Mouse (Mus musculus) forebrain, embryonic 15.5 days (tissue): Measurements from ENCODE around the gene Hspa1l. TPM values are rescaled to one million over a fixed set of nuclear protein-coding genes. Genes with fewer than 3 reads are reported as not detected.
A peak's percentile ranks its signal among the peaks of the same experiment; 100 is the strongest.
"Not testable (repeated sequence)": the region's sequence is repeated elsewhere in the genome, so short reads cannot be mapped to it uniquely, and the experiment has no call there.

Experiments used
- ATAC-seq: fragments of 200-750 bp; cut with Nextera tagmentation; replicated peaks from 2 replicates; pipeline ENCODE4 v1.8.0; 2017; ENCODE audit warnings: mild to moderate bottlenecking, moderate TSS enrichment, moderate library complexity
- H3K27ac ChIP-seq: fragments of 300-500 bp; sonication (generic); replicated peaks from 2 replicates; pipeline ENCODE4 v1.5.1; 2015; ENCODE audit warnings: mild to moderate bottlenecking, inconsistent platforms
- H3K27me3 ChIP-seq: fragments of 300-500 bp; sonication (generic); 2 replicates; pipeline ENCODE4 v1.6.1; 2015; ENCODE audit warnings: inconsistent platforms
- H3K36me3 ChIP-seq: fragments of 300-500 bp; sonication (generic); 2 replicates; pipeline ENCODE4 v1.6.1; 2015; ENCODE audit warnings: mild to moderate bottlenecking, inconsistent platforms
- H3K4me1 ChIP-seq: fragments of 300-500 bp; sonication (generic); 2 replicates; pipeline ENCODE4 v1.6.1; 2015; ENCODE audit warnings: inconsistent platforms
- H3K4me2 ChIP-seq: fragments of 300-500 bp; sonication (generic); replicated peaks from 2 replicates; pipeline ENCODE4 v1.6.1; 2015; ENCODE audit warnings: mild to moderate bottlenecking, inconsistent platforms
- H3K4me3 ChIP-seq: fragments of 300-500 bp; sonication (generic); 2 replicates; pipeline ENCODE4 v1.5.1; 2015; ENCODE audit warnings: mild to moderate bottlenecking, inconsistent platforms
- H3K9ac ChIP-seq: fragments of 300-500 bp; sonication (generic); replicated peaks from 2 replicates; pipeline ENCODE4 v1.6.1; 2015; ENCODE audit warnings: mild to moderate bottlenecking, inconsistent platforms
- H3K9me3 ChIP-seq: fragments of 300-500 bp; sonication (generic); 2 replicates; pipeline ENCODE4 v1.6.1; 2016; ENCODE audit warnings: inconsistent platforms
- WGBS: fragments of 180-500 bp; shearing (Covaris S2); methylation state at CpG from one replicate; pipeline ENCODE4 v1.1.7; 2015; ENCODE audit warnings: mixed read lengths; 5-methylcytosine and 5-hydroxymethylcytosine counted together
- polyA plus RNA-seq: library from polyadenylated mRNA; unstranded; fragments of >200 nt; fragmentation: Nextera tagmentation; extraction: Ambion mirVana; gene quantifications from 2 replicates; pipeline ENCODE4 v1.2.1, GENCODE M21; 2015

Hspa1l gene
- polyA plus RNA-seq, 1 experiment from 2014 or later: 1.5 TPM

DNA sequence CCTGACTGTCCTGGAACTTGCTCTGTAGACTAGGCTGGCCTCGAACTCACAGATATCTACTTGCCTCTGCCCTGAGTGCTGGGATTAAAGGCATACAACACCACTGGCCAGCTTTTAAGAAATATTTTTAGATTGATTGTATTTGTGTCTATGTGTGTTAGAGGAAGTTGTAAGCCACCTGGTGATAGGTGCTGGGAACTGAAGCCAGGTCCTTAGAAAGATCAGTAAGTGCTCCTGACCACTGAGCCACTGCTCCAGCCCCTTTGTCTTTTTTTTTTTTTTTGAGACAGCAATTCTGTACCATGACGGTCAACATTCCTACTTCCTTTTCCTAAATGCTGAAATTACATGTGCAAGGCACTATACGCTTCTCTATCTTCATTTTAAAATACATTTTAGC is 19.2 kb upstream of the Hspa1l start:
- Histone ChIP-seq H3K9me3 (no peaks in the 10 kb centered on the region), H3K27ac (peak overlapping the region; percentile 89; the same call in 1 of the 2 replicates), H3K27me3 (peaks cover 16% of the 10 kb centered on the region), H3K9ac (no peak overlapping the region), H3K36me3 (peaks cover 15% of the 10 kb centered on the region), H3K4me2 (no peak overlapping the region), H3K4me1 (peaks cover 20% of the 10 kb centered on the region), H3K4me3 (no peak overlapping the region)
- WGBS: 88% methylated on average over 3 of the region's 3 CpGs
- no peak for ATAC-seq

DNA sequence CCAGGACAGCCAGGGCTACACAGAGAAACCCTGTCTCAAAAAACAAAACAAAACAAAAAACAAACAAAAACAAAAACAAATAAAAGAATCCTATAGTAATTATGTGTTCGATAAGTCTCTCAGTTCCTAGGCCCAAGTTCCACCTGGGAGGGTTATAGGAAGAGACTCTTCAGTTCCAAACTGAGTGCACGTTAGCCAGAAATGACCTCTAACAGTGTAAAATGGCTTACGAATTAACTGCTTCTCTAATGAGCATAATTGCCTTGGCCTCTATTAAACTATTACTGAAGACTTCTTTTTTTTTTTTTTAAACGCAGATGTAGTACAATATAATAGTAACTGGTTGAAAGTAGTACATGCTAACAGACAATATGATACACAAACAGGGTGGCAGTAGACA is 18.6 kb upstream of the Hspa1l start:
- H3K9ac ChIP-seq: no peak overlapping the region
- 82% methylated on average over 4 of the region's 4 CpGs for WGBS
- no peak overlapping the region for H3K4me2 ChIP-seq
- H3K4me3 ChIP-seq: no peak overlapping the region
- H3K9me3 ChIP-seq: no peaks in the 10 kb centered on the region
- ATAC-seq: no peak
- H3K27me3 ChIP-seq: peaks cover 16% of the 10 kb centered on the region
- H3K27ac ChIP-seq: no peak overlapping the region
- peaks cover 15% of the 10 kb centered on the region for H3K36me3 ChIP-seq
- H3K4me1 ChIP-seq: peaks cover 20% of the 10 kb centered on the region

DNA sequence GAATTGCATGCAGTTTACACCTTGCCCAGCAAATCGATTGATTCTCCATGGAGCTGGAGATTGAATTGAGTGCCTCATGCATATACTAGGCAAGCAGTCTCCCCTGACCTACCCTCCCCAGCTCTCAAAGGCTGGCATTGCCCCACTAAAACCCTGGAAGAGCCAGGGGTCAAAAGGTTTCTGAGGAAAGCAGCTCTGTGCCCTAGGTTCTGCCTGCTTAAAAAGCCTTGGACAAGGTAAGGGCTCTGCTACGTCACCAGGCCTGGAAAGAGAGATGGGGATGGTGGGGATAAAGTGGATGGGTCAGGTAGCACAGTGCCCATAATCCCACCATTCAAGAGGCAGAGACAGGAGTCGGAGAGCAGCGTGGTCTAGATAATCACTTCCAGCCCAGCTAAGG is 17.7 kb upstream of the Hspa1l start:
- H3K4me2 ChIP-seq: no peak overlapping the region
- peaks cover 9% of the 10 kb centered on the region for H3K36me3 ChIP-seq
- no peak overlapping the region for H3K4me3 ChIP-seq
- H3K27ac ChIP-seq: no peak overlapping the region
- H3K4me1 ChIP-seq: peaks cover 21% of the 10 kb centered on the region
- H3K27me3 ChIP-seq: peaks cover 16% of the 10 kb centered on the region
- no peak for ATAC-seq
- no peaks in the 10 kb centered on the region for H3K9me3 ChIP-seq
- H3K9ac ChIP-seq: no peak overlapping the region
- WGBS: 77% methylated on average over 4 of the region's 4 CpGs

DNA sequence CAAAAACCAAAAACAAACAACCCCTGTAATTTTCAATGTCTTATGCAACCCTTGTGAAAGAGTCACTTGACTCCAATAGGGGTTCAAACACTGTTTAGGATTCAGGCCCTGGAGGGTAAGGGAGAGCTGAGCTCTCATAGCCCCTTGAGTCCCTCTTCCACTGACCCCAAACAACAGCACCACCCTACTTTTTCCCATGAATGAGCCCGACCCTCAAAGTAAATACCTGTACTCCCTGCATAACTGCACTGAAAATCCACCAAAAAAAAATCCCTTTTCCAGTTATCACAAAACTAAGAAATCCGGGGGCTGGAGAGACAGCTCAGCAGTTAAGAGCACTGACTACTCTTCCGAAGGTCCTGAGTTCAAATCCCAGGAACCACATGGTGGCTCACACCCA is 16.6 kb upstream of the Hspa1l start:
- no peak for ATAC-seq
- H3K4me3 ChIP-seq: no peak overlapping the region
- no peak overlapping the region for H3K4me2 ChIP-seq
- H3K9me3 ChIP-seq: no peaks in the 10 kb centered on the region
- WGBS: 84% methylated on average over 3 of the region's 3 CpGs
- no peaks in the 10 kb centered on the region for H3K36me3 ChIP-seq
- H3K27ac ChIP-seq: no peak overlapping the region
- peaks cover 23% of the 10 kb centered on the region for H3K27me3 ChIP-seq
- no peak overlapping the region for H3K9ac ChIP-seq
- peaks cover 12% of the 10 kb centered on the region for H3K4me1 ChIP-seq

DNA sequence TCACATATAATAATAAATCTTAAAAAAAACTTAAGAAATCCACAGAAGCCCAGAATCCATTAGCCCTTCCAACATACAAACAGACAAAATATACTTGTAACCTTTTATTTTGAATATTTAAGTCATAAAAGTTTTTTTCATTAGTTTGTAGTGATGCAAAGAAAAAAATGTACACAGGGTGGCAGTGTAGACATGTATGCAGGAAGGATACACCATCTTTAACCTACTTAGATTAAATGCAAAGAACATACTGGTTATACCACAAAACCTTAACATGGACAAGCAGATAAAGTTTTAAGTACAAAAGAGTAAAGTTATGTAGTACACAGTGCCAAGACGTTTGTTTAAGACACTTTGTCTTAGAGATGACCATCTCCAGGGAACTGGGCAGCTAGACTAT is 16.2 kb upstream of the Hspa1l start:
- ATAC-seq: no peak
- Histone ChIP-seq H3K4me2 (no peak overlapping the region), H3K36me3 (no peaks in the 10 kb centered on the region), H3K9ac (no peak overlapping the region), H3K27ac (no peak overlapping the region), H3K4me1 (peaks cover 7% of the 10 kb centered on the region), H3K27me3 (peaks cover 23% of the 10 kb centered on the region), H3K9me3 (no peaks in the 10 kb centered on the region), H3K4me3 (no peak overlapping the region)
- 43% methylated on average over 1 of the region's 1 CpGs for whole genome bisulfite sequencing

DNA sequence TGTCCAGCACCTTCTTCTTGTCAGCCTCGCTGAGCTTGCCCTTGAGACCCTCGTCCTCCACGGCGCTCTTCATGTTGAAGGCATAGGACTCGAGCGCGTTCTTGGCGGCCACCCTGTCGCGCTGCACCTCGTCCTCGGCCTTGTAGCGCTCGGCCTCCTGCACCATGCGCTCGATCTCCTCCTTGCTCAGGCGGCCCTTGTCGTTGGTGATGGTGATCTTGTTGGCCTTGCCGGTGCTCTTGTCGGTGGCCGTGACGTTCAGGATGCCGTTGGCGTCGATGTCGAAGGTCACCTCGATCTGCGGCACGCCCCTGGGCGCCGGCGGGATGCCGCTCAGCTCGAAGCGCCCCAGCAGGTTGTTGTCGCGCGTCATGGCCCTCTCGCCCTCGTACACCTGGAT is 15.2 kb upstream of the Hspa1l start:
- H3K27ac ChIP-seq, H3K4me2 ChIP-seq, H3K9me3 ChIP-seq, H3K4me1 ChIP-seq, H3K4me3 ChIP-seq, H3K36me3 ChIP-seq, ATAC-seq, H3K9ac ChIP-seq: not testable (repeated sequence)
- peaks cover 23% of the 10 kb centered on the region for H3K27me3 ChIP-seq
- 19% methylated on average over 36 of the region's 40 CpGs for WGBS

DNA sequence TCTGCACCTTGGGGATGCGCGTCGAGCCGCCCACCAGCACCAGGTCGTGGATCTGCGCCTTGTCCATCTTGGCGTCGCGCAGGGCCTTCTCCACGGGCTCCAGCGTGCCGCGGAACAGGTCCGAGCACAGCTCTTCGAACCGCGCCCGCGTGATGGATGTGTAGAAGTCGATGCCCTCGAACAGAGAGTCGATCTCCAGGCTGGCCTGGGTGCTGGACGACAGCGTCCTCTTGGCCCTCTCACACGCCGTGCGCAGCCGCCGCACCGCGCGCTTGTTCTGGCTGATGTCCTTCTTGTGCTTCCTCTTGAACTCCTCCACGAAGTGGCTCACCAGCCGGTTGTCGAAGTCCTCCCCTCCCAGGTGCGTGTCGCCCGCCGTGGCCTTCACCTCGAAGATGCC is 14.5 kb upstream of the Hspa1l start:
- H3K4me1 ChIP-seq, H3K4me2 ChIP-seq, H3K4me3 ChIP-seq, ATAC-seq, H3K9me3 ChIP-seq, H3K9ac ChIP-seq, H3K27ac ChIP-seq, H3K36me3 ChIP-seq: not testable (repeated sequence)
- 32% methylated on average over 28 of the region's 40 CpGs for WGBS
- H3K27me3 ChIP-seq: peaks cover 25% of the 10 kb centered on the region

DNA sequence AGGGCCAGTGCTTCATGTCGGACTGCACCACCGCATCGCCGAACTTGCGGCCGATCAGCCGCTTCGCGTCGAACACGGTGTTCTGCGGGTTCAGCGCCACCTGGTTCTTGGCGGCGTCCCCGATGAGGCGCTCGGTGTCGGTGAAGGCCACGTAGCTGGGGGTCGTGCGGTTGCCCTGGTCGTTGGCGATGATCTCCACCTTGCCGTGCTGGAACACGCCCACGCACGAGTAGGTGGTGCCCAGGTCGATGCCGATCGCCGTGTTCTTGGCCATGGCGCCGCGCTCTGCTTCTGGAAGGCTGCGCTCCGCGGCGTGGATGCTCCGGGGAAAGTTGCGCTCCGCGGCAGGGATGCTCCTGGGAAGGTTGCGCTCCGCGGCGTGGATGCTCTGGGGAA is 13.8 kb upstream of the Hspa1l start:
- not testable (repeated sequence) for ATAC-seq, H3K27ac ChIP-seq, H3K36me3 ChIP-seq, H3K9me3 ChIP-seq, H3K4me1 ChIP-seq
- Histone ChIP-seq H3K27me3 (peaks cover 27% of the 10 kb centered on the region), H3K4me3 (peak overlapping the region; percentile 44), H3K4me2 (peak overlapping the region; percentile 82), H3K9ac (peak overlapping the region; percentile 37; the same call in 1 of the 2 replicates)
- under 1% methylated on average over 32 of the region's 47 CpGs for WGBS

DNA sequence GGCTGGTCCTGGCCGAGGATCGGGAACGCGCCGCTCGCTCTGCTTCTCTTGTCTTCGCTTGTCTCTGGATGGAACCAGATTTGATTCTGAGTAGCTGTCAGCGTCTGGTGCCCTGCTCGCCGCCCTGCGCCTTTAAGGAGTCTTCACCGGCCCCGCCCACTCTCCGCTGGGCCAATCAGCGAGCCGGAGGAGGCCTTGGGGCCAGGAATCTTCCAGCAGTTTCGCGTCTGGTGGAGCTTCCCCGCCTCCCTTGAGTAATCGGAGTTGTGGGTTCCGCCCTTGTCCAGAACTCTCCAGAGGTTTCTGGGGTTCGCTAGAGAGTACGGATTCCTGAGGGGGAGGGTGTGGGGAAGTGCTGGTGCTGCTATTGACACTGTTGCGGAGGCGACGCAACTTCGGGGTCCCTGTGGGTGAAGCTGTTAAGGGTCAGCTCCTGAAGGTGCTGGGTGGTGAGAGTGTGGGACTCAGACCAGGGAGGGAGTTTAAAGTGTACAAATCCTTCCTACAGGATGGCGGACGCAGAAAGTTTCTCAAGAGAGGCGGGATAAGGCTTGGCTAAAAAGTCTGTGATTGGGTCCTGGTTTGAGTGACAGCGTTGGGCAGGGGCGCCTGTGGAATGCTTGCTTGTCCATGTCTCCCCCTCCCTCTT is 13.2 kb upstream of the Hspa1l start, which contains the start of gene Hspa1b:
Gene Hspa1b (minus strand): TSS at position 109 of the 649 bp plus-strand sequence.
- ATAC-seq: peak; percentile 94
- under 1% methylated on average over 31 of the region's 32 CpGs for WGBS
- H3K36me3 ChIP-seq, H3K4me1 ChIP-seq, H3K9me3 ChIP-seq: not testable (repeated sequence)
- Histone ChIP-seq H3K9ac (peak within 1 kb of the TSS; percentile 37), H3K27ac (peak within 1 kb of the TSS; percentile 53; the same call in 1 of the 2 replicates), H3K27me3 (peaks cover 27% of the 10 kb centered on the region), H3K4me3 (peak within 1 kb of the TSS; percentile 44), H3K4me2 (peak within 1 kb of the TSS; percentile 82)

DNA sequence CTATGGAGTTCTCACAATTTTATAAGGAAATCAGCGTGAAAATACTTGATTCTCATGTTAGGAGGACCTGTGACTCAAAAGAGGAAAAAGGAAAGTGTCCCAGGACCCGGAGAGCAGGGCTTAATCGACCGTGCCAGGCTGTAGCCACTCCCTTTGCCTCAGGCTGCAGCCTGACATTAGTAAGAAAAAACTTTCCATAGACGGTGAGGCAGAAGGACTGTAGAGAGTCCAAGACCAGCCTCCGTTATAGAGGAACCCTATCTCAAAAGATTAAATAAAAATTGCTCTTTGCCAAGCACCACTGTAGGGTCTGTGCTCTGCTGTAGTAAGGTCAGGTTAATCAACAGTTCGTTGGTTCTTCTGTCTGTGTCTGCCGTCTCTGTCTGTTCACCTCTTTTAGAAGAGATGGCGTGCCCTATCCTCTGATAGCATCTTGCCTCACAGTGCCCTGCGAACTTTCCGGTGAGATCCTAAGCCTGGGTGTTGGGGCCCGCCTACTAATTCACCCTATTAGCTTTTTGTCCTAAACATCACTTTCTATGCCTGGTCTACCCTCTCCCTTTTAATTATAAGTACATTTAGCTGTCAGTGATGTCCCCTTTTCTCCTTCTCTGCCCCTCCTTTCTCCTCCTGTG is 12.5 kb upstream of the Hspa1l start:
- no peaks in the 10 kb centered on the region for H3K36me3 ChIP-seq
- H3K9ac ChIP-seq: peak overlapping the region; percentile 28; the same call in 1 of the 2 replicates
- H3K4me1 ChIP-seq: peaks cover 7% of the 10 kb centered on the region; the same call in 1 of the 2 replicates
- H3K4me2 ChIP-seq: peak overlapping the region; percentile 82
- no peak overlapping the region for H3K27ac ChIP-seq
- H3K9me3 ChIP-seq: no peaks in the 10 kb centered on the region
- peaks cover 23% of the 10 kb centered on the region for H3K27me3 ChIP-seq
- H3K4me3 ChIP-seq: peak overlapping the region; percentile 44
- no peak for ATAC-seq
- whole genome bisulfite sequencing: 13% methylated on average over 12 of the region's 12 CpGs

DNA sequence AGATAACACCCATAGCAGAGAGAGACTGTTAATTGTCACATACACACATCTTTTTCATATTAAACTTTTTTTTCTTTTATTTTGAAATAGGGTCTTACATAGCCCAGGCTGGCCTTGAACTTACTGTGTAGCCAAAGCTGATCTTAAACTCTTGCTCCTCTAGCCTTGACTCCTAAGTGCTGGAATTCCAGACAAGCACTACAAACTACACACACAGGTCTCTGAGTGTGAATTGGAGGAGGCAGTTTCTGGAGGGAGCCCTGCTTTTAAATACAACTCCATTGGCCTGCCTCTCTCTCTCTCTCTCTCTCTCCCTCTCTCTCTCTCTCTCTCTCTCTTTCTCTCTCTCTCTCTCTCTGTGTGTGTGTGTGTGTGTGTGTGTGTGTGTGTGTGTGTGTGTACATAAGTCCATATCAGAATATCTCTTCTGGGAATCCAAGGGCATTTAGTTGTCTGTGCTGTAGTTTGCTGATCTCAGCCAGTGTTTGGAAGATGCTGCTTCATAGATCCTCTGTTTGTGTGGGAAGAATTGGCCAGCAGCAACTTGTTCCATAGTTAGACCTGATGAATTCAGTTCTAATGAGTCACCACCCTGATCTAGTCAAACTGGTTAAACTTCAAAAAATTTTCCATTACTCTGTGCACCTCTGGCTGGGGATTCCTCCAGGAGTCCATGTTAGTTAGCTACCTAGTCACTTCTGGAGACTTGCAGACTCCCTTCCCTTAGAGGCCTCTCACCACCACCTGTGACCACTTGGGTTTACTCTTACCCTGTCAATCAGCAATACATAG is 11.6 kb upstream of the Hspa1l start:
- Histone ChIP-seq H3K4me2 (no peak overlapping the region), H3K27ac (no peak overlapping the region), H3K9ac (no peak overlapping the region), H3K4me1 (peaks cover 7% of the 10 kb centered on the region; the same call in 1 of the 2 replicates), H3K27me3 (peaks cover 14% of the 10 kb centered on the region), H3K9me3 (no peaks in the 10 kb centered on the region), H3K36me3 (no peaks in the 10 kb centered on the region), H3K4me3 (no peak overlapping the region)
- ATAC-seq: no peak

DNA sequence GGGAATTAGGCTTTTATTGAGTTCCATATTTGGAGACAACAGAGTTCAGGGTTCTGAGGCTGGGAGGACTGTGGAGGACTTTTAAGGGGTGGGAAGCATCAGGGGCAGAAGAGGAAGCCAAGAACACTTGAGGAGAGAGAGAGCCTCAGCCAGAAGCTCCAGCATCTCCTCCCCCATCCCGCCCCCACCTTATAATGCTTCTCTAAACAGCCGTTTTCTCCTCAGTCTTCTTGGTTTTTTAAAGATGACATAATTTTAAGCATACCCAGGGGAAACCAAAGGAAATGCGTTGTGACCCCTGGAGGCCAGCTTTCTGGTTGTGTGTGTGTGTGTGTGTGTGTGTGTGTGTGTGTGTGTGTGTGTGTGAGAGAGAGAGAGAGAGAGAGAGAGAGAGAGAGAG is 10.4 kb upstream of the Hspa1l start:
- Histone ChIP-seq H3K4me3 (no peak overlapping the region), H3K9ac (no peak overlapping the region), H3K27me3 (peaks cover 11% of the 10 kb centered on the region; the same call in 1 of the 2 replicates), H3K4me1 (peaks cover 7% of the 10 kb centered on the region; the same call in 1 of the 2 replicates), H3K36me3 (no peaks in the 10 kb centered on the region), H3K9me3 (no peaks in the 10 kb centered on the region), H3K4me2 (no peak overlapping the region), H3K27ac (no peak overlapping the region)
- no peak for ATAC-seq
- WGBS: 32% methylated on average over 3 of the region's 3 CpGs
